ENCODE assay signal across 31 mouse cellular contexts in the genomic region with DNA sequence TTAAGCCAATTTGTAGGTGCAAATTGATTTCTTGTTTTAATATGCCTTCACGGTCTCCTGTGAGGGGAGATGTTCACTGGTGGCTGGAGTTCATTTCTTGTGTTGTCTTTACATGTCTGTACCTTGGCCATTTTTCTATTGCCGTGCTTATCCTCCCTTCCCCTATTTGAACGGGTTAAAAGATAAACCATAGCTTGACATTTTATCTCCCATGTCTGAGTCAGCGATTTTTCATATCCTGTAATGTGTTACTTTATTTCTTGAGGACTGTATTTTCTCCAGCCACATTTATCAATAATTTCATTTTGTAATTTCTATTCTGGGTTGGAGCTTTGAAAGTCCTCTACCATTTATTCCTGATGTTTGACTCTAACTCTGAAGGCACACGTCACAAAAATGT.
"Had no signal": no experiment of that assay in that cellular context is flagged by ENCODE, and none has a peak within 500 bp of the region (broad histone marks: within the 10 kb centered on the region; RNA-seq: fewer than 3 reads in every experiment).

No protein-coding gene starts in this region.

- H3K9me3 ChIP-seq: limb, embryonic 10.5 days; limb, embryonic 12.5 days; limb, embryonic 13.5 days; limb, embryonic 15.5 days; liver, embryonic 12.5 days; liver, embryonic 13.5 days; liver, embryonic 15.5 days; lung, embryonic 15.5 days; midbrain, embryonic 10.5 days; midbrain, embryonic 12.5 days; midbrain, embryonic 15.5 days had no signal

- H3K4me3 ChIP-seq: limb, embryonic 10.5 days; limb, embryonic 12.5 days; limb, embryonic 13.5 days; limb, embryonic 15.5 days; liver, embryonic 12.5 days; liver, embryonic 13.5 days; liver, embryonic 15.5 days; lung, embryonic 15.5 days; megakaryocyte, embryonic 14.5 days; midbrain, embryonic 10.5 days; midbrain, embryonic 12.5 days; midbrain, embryonic 13.5 days; midbrain, embryonic 15.5 days; myocyte had no signal

- H3K9ac ChIP-seq: limb, embryonic 12.5 days; limb, embryonic 13.5 days; limb, embryonic 15.5 days; liver, embryonic 12.5 days; liver, embryonic 13.5 days; liver, embryonic 14.5 days; liver, embryonic 15.5 days; liver, postnatal 0 days; lung, embryonic 14.5 days; lung, embryonic 15.5 days; midbrain, embryonic 12.5 days; midbrain, embryonic 13.5 days; midbrain, embryonic 15.5 days had no signal

- H3K36me3 ChIP-seq: limb, embryonic 10.5 days; limb, embryonic 12.5 days; limb, embryonic 13.5 days; limb, embryonic 15.5 days; liver, embryonic 12.5 days; liver, embryonic 13.5 days; liver, embryonic 15.5 days; lung, embryonic 15.5 days; midbrain, embryonic 10.5 days; midbrain, embryonic 12.5 days; midbrain, embryonic 13.5 days; midbrain, embryonic 15.5 days had no signal

- ATAC-seq: liver, embryonic 12.5 days; liver, postnatal 0 days; lung, postnatal 0 days; midbrain, embryonic 13.5 days; midbrain, embryonic 15.5 days; midbrain, embryonic 16.5 days had no signal

- H3K27ac ChIP-seq: limb, embryonic 10.5 days; limb, embryonic 12.5 days; limb, embryonic 13.5 days; limb, embryonic 15.5 days; liver, embryonic 12.5 days; liver, embryonic 13.5 days; liver, embryonic 14.5 days; liver, embryonic 15.5 days; lung, embryonic 15.5 days; macrophage; midbrain, embryonic 10.5 days; midbrain, embryonic 12.5 days; midbrain, embryonic 13.5 days; midbrain, embryonic 15.5 days had no signal

- H3K4me2 ChIP-seq: limb, embryonic 12.5 days; limb, embryonic 13.5 days; limb, embryonic 15.5 days; liver, embryonic 11.5 days; liver, embryonic 12.5 days; liver, embryonic 13.5 days; liver, embryonic 15.5 days; lung, embryonic 14.5 days; lung, embryonic 15.5 days; midbrain, embryonic 11.5 days; midbrain, embryonic 12.5 days; midbrain, embryonic 13.5 days; midbrain, embryonic 15.5 days had no signal

- DNase-seq: left cerebral cortex, postnatal 4 days; liver; liver, embryonic 13.5 days; liver, postnatal 0 days; lung, adult 18-20 months; lung, adult 2 months; lung, embryonic 14.5 days; lung, postnatal 10 days; lung, postnatal 14 days; lung, postnatal 36 days; lung, postnatal 4 days; midbrain, embryonic 14.5 days had no signal

- H3K4me1 ChIP-seq: limb, embryonic 10.5 days; limb, embryonic 15.5 days; liver, embryonic 12.5 days; liver, embryonic 13.5 days; liver, embryonic 15.5 days; lung, embryonic 15.5 days; midbrain, embryonic 10.5 days; midbrain, embryonic 12.5 days; midbrain, embryonic 13.5 days; midbrain, embryonic 15.5 days had no signal

- H3K27me3 ChIP-seq: limb, embryonic 13.5 days; limb, embryonic 15.5 days; liver, embryonic 13.5 days; liver, embryonic 15.5 days; lung, embryonic 15.5 days; midbrain, embryonic 12.5 days; midbrain, embryonic 13.5 days; midbrain, embryonic 15.5 days had no signal
